Mouse (Mus musculus): ENCODE measurements around the gene Cerk.

GRCm38 (mm10) chr15:86200169-86200568 lies 14.2 kb upstream of the Cerk start:
- TF ChIP-seq CTCF (IDR thresholded peaks at IDR 0.05; ENCODE audit: control insufficient read depth, insufficient read depth, insufficient replicate concordance, low read depth, low read length), result no peak
- no peak for TF ChIP-seq POLR2A (IDR thresholded peaks at IDR 0.05; ENCODE audit: control insufficient read depth, low read depth, low read length)
